Mouse (Mus musculus) olfactory bulb, adult 2 months (tissue): Measurements from ENCODE around the gene Olfr961.

ENCODE experiments used
- CTCF ChIP-seq: fragments of 200-500 bp; IDR thresholded peaks from 2 replicates; pipeline ENCODE4 v1.5.1; 2012; ENCODE audit warnings: low read depth, mild to moderate bottlenecking, low read length, moderate library complexity; ENCODE audit not compliant: insufficient read depth
- POLR2A ChIP-seq: fragments of 200-500 bp; IDR thresholded peaks from 2 replicates; pipeline ENCODE4 v1.6.1; 2012; ENCODE audit warnings: mild to moderate bottlenecking, low read depth, low read length, moderate library complexity; ENCODE audit not compliant: insufficient read depth

GRCm38 (mm10) chr9:39678557-39678956, 33.7 kb downstream of the Olfr961 start:
- TF ChIP-seq POLR2A (no peak), CTCF (no peak)
